Mouse (Mus musculus): ENCODE measurements around the gene Efcc1. TPM values are rescaled to one million over a fixed set of nuclear protein-coding genes. Genes with fewer than 3 reads are reported as not detected.

Efcc1 gene
- 5.9 and 6.2 TPM in 2 replicates for polyA plus RNA-seq (2015; fragmentation: Nextera tagmentation; extraction: Ambion mirVana)

DNA sequence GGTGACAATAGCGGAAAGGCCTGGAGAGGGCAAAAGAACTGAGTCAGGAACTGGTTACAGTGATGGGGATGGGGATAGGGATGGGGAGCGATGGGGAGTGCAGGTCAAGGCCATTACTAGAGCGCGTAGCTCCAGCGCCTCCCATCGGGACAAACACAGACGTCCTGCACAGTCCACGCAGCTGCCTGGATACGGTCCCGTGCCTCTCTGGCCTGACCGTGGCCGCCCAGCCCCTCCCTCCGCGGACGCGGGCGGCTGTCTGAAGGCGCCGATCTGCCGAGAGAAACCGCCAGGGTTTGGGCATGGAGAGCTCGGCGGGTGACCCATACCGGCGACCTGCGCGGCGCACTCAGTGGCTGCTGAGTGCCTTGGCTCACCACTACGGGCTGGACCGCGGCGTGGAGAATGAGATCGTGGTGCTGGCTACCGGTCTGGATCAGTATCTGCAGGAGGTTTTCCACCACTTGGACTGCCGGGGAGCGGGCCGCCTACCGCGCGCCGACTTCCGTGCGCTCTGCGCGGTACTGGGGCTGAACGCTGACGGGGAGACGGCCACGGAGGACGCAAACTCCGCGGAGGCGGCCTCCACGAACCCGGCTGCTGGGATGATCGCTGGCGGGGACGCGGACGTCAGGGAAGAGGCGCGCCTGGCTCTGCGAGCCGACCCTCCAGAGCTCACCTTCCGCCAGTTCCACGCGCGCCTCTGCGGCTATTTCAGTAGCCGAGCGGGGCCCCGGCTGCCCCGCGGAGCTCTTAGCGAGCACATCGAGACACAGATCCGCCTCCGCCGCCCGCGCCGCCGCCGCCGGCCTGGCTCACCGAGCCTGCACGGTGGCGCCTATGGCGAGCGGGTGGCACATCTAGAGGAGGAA lies at the start of gene Efcc1:
TSS of gene Efcc1 (plus strand) at position 279 of the 872 bp plus-strand sequence.
- H3K4me2 ChIP-seq = peak within 1 kb of the TSS; percentile 92
- no peaks in the 10 kb centered on the region for H3K9me3 ChIP-seq
- H3K27me3 ChIP-seq = peaks cover 34% of the 10 kb centered on the region
- peak within 1 kb of the TSS; percentile 87 for H3K27ac ChIP-seq
- peak within 1 kb of the TSS; percentile 61 for H3K4me3 ChIP-seq
- H3K4me1 ChIP-seq (replicated peaks) = peaks cover 39% of the 10 kb centered on the region
- H3K36me3 ChIP-seq = no peaks in the 10 kb centered on the region
- H3K9ac ChIP-seq = peak within 1 kb of the TSS; percentile 87
- WGBS = under 1% methylated on average over 86 of the region's 90 CpGs
- peak; percentile 80 for ATAC-seq (ENCODE audit: low FRiP score)

DNA sequence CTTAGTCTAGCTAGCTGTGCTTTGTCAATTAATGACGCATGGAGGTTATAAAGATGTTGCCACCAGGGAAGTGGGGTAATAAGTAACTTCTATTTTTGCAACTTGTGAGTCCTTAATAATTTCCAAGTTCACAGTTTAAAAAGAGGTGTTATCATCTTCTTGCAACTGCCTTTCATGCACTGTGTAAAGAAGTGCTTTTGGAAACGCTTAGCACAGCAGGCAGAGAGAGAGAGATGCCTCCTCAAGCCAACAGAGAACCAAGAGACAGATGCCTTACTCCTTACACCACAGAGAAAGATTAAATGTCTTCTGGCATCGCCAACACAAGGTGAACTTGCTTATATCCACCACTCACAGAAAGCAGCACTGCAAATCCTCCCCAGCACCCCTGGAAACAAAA lies 34.7 kb upstream of the Efcc1 start:
- Histone ChIP-seq H3K4me2 (no peak overlapping the region), H3K4me3 (no peak overlapping the region), H3K9ac (no peak overlapping the region), H3K9me3 (peaks cover 5% of the 10 kb centered on the region; the same call in 1 of the 2 replicates), H3K27ac (no peak overlapping the region), H3K27me3 (no peaks in the 10 kb centered on the region), H3K36me3 (no peaks in the 10 kb centered on the region), H3K4me1 (replicated peaks) (no peaks in the 10 kb centered on the region)
- no peak for ATAC-seq (ENCODE audit: low FRiP score)
- 89% methylated on average over 3 of the region's 3 CpGs for WGBS

DNA sequence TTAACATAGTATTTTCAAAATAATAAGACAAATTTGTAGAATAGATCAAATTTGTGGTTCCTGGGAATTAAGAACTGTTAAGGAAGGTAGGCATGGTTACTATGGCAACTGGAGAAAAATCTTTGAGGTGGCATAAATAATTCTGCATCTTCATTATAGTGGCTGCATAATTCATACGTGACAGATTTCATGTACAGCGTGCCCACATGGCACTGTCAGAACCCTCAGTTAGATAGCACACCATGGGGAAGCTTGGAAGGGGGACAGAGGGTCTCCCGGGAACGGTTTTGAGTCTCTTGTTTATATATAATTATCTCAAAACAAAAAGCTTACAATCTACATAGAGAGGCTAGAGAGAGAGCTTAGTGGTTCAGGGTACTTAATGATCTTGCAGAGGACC lies 34.1 kb upstream of the Efcc1 start:
- 92% methylated on average over 4 of the region's 4 CpGs for WGBS
- ATAC-seq (ENCODE audit: low FRiP score) = no peak
- no peaks in the 10 kb centered on the region for H3K27me3 ChIP-seq
- H3K27ac ChIP-seq = no peak overlapping the region
- H3K36me3 ChIP-seq = no peaks in the 10 kb centered on the region
- H3K4me1 ChIP-seq (replicated peaks) = no peaks in the 10 kb centered on the region
- H3K4me2 ChIP-seq = no peak overlapping the region
- no peaks in the 10 kb centered on the region for H3K9me3 ChIP-seq
- H3K9ac ChIP-seq = no peak overlapping the region
- H3K4me3 ChIP-seq = no peak overlapping the region

DNA sequence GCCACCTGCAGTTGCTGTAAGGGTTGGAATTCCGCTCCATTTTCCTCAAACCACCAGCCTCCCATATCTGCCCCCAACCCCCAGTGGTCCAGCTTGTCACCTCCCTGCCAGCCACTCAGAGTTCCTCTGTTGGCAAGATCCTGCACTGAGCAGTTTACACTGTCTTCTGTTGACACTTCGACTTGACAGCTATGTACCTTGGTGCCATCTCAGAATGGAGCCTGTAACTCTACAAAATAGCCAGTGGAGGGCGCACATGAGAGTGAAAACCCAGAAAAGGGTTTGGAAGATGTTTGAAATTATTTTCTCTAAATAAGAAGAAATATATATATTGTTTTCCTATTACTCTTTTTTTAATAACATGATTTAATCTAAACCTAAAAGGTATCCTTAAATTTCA lies 24.4 kb upstream of the Efcc1 start:
- ATAC-seq (ENCODE audit: low FRiP score) = no peak
- H3K36me3 ChIP-seq = no peaks in the 10 kb centered on the region
- no peaks in the 10 kb centered on the region for H3K4me1 ChIP-seq (replicated peaks)
- H3K27me3 ChIP-seq = no peaks in the 10 kb centered on the region
- H3K27ac ChIP-seq = no peak overlapping the region
- H3K9me3 ChIP-seq = no peaks in the 10 kb centered on the region
- no peak overlapping the region for H3K4me2 ChIP-seq
- H3K4me3 ChIP-seq = no peak overlapping the region
- no peak overlapping the region for H3K9ac ChIP-seq
- 50% methylated on average over 3 of the region's 3 CpGs for WGBS

DNA sequence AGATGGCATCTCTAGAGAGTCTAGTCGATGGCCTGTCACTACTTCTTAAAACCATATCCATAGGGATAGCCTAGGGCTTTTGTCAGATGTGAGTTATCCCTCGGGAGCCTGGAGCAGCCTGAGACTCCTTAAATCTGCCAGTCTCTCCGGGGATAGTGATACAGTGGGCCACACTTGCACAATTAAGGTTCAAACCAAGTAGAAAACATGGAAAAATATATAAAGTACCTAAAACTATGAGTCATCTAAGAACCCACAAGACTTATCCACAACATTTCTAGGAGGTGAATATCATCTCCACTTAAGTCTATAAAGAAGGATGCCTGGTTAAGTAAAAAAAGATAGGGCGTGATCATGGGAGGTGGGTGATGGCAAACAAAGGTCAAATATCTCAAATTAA lies 18.4 kb upstream of the Efcc1 start:
- no peaks in the 10 kb centered on the region for H3K4me1 ChIP-seq (replicated peaks)
- H3K9me3 ChIP-seq = no peaks in the 10 kb centered on the region
- H3K27me3 ChIP-seq = no peaks in the 10 kb centered on the region
- ATAC-seq (ENCODE audit: low FRiP score) = no peak
- no peak overlapping the region for H3K9ac ChIP-seq
- no peaks in the 10 kb centered on the region for H3K36me3 ChIP-seq
- 90% methylated on average over 4 of the region's 4 CpGs for WGBS
- no peak overlapping the region for H3K27ac ChIP-seq
- no peak overlapping the region for H3K4me3 ChIP-seq
- no peak overlapping the region for H3K4me2 ChIP-seq

DNA sequence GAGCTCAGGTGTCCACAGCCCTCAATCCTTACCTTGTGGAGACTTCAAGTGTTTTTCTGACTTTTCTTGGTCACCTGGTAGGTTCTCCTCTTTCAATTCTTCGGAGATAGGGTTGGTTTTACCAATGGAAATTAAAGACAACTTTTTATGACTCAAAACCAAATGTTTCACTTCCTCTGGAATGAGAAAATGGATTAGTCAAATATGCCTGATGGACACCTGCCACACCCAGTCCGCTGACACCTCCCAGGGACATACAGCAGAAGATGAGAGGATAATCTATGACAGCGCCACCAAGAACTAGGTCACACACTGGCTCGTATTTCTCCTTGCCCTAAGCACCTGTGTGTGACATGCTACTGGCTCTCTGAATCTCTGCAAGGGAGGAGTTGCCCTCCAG lies 16.6 kb upstream of the Efcc1 start:
- Histone ChIP-seq H3K27ac (no peak overlapping the region), H3K4me3 (no peak overlapping the region), H3K27me3 (no peaks in the 10 kb centered on the region), H3K36me3 (no peaks in the 10 kb centered on the region), H3K9ac (no peak overlapping the region), H3K9me3 (no peaks in the 10 kb centered on the region), H3K4me2 (no peak overlapping the region), H3K4me1 (replicated peaks) (no peaks in the 10 kb centered on the region)
- WGBS = 90% methylated on average over 4 of the region's 4 CpGs
- ATAC-seq (ENCODE audit: low FRiP score) = no peak

DNA sequence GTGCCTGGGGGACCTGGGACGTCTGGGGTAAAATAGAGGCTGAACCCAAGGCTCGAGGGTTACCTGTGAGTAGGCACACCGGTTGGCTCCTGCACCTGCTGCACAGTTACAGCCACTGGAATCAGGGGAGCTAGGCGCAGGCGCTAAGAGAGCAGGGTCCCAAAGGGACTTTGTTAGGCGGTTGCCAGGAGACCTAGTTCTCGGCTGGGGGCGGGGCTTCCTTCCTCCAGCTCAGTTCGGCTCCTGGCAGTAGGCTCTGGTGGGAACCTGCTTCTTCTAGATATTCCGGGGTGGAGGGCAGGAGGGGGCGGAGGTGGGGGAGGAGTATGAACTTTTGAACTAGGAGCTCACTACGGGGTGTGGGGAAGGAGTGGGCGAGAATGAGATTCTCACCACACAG lies 8.0 kb upstream of the Efcc1 start:
- ATAC-seq (ENCODE audit: low FRiP score) = peak; percentile 86
- Histone ChIP-seq H3K4me3 (no peak overlapping the region), H3K27me3 (no peaks in the 10 kb centered on the region), H3K36me3 (no peaks in the 10 kb centered on the region), H3K27ac (no peak overlapping the region), H3K9ac (no peak overlapping the region), H3K4me1 (replicated peaks) (peaks cover 13% of the 10 kb centered on the region), H3K9me3 (no peaks in the 10 kb centered on the region), H3K4me2 (peak overlapping the region; percentile 18; the same call in 1 of the 2 replicates)
- WGBS = 4% methylated on average over 13 of the region's 13 CpGs

DNA sequence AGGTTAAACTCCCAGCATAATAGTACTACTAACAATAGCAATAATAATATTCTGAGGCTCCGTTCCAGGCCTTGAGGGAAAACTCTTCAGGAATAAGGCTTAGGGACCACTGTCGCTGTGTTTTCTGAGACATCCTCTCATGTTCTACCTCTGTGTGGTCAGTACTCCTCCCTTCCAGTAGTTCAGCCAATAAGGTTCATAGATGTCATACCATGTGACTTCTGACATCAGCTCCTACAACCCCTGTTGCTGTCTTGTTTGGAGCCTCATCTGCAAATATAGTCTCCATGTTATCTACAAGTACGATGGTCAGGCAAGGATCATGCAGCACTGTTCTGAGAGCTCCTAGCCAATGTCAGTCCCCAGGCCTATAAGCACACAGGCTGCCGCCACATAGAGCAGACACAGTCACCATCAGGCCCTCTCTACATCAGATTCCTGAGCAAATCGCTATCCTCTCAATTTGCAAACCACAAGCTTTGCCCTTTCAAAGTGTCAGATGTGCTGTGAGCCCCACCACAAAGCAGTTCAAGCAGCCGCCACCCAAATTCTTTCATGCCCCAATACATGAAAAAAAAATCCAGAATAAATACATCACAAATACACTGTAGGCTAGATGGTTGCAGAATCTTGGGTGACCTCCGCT lies 5.3 kb upstream of the Efcc1 start:
- Histone ChIP-seq H3K9ac (no peak overlapping the region), H3K36me3 (no peaks in the 10 kb centered on the region), H3K4me2 (no peak overlapping the region), H3K9me3 (no peaks in the 10 kb centered on the region), H3K4me3 (no peak overlapping the region), H3K27me3 (peaks cover 7% of the 10 kb centered on the region; the same call in 1 of the 2 replicates), H3K27ac (peak overlapping the region; percentile 69; the same call in 1 of the 2 replicates), H3K4me1 (replicated peaks) (peaks cover 21% of the 10 kb centered on the region)
- no peak for ATAC-seq (ENCODE audit: low FRiP score)
- WGBS = 62% methylated on average over 7 of the region's 7 CpGs

DNA sequence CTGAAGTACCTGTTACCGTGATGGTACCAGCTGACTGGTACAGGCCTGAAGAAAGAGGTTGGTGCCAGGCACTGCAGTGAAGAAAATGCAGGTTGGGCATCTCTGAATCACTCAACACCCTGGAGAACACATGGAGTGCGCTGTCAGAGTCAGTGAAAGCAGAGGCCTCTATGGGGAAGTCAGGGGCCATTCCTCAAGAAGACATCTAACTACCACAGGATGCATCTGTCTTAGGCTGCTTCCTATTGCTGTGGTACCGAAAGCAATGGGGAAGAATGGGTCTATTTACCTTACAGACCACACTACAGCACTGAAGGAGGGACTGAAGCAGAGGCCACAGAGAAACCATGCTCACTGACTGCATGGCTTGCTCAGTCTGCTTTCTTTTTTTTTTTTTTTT lies 2.6 kb upstream of the Efcc1 start:
- H3K27me3 ChIP-seq = peaks cover 19% of the 10 kb centered on the region
- WGBS = 69% methylated on average over 3 of the region's 3 CpGs

DNA sequence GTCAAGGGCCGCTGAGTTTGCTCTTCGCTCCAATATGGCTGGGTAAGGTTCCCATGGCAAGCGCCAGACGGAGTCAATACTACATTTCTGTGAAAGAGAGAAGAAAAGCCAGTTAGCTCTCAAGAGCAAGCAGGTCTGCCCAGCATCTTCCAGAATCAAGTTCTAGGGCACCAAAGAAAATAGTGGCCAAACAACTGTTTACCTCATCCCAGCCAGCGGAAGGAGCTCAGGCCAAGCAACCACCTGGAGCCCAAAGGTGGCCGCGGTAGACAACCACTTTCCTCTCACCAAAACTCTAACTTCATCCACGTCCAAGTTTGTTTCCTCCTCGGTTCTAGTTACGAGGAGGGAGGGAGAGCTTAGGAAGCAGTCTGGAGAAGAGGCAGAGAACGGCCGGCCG lies 528 bp upstream of the Efcc1 start:
- 17% methylated on average over 13 of the region's 13 CpGs for WGBS
- no peak for ATAC-seq (ENCODE audit: low FRiP score)

More for the DNA sequence above, 2.6 kb upstream of the Efcc1 start:
- Histone ChIP-seq H3K36me3 (no peaks in the 10 kb centered on the region), H3K4me1 (replicated peaks) (peaks cover 35% of the 10 kb centered on the region), H3K4me3 (no peak overlapping the region), H3K9ac (no peak overlapping the region), H3K27ac (no peak overlapping the region), H3K4me2 (no peak overlapping the region), H3K9me3 (no peaks in the 10 kb centered on the region)
- no peak for ATAC-seq (ENCODE audit: low FRiP score)

DNA sequence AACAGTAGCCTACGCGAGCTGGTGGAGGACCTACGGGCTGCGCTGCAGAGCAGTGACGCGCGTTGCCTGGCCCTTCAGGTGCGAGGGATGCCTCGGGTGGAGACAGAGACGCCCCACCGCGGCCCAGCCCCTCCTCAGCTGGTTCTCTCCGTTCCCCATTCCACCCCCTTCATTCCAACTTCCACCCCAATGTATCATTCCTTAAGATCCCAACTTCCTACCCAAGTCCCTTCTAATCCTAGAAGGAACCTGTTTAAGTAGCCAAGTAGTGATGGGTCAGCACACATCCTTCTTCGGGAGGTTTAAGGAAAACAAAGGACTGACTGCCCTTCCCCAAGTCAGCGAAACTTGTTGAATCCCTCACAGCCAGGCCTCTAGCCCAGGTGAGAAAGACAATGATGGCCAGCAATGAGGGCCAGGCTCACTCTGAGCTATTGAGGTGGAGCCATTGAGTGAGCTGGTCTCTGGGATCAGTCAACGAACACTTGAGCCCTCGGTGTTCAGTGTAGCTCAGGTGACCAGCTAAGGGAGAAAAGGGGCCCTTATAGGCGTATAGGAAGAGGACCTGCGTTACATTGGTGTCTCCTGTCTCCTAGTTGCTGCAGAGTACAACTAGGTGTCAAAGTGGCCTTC lies 910 bp downstream of the Efcc1 start:
- Histone ChIP-seq H3K4me3 (peak overlapping the region; percentile 61), H3K9me3 (no peaks in the 10 kb centered on the region), H3K27me3 (peaks cover 34% of the 10 kb centered on the region), H3K4me2 (peak overlapping the region; percentile 92), H3K4me1 (replicated peaks) (peaks cover 39% of the 10 kb centered on the region), H3K9ac (peak overlapping the region; percentile 87), H3K36me3 (no peaks in the 10 kb centered on the region), H3K27ac (peak overlapping the region; percentile 87)
- peak; percentile 75 for ATAC-seq (ENCODE audit: low FRiP score)
- 1% methylated on average over 19 of the region's 19 CpGs for WGBS

More for the DNA sequence above, 528 bp upstream of the Efcc1 start:
- Histone ChIP-seq H3K9ac (peak overlapping the region; percentile 87), H3K9me3 (no peaks in the 10 kb centered on the region), H3K36me3 (no peaks in the 10 kb centered on the region), H3K4me1 (replicated peaks) (peaks cover 42% of the 10 kb centered on the region), H3K27me3 (peaks cover 34% of the 10 kb centered on the region), H3K4me2 (peak overlapping the region; percentile 92), H3K27ac (peak overlapping the region; percentile 87), H3K4me3 (peak overlapping the region; percentile 61)
